Mouse (Mus musculus) left cerebral cortex, adult 11 months (tissue): ENCODE data around the gene Gm11214.

Source experiments
- DNase-seq: peaks from one replicate; pipeline ENCODE4 v3.0.0; 2022; ENCODE audit warnings: low spot score

Gene Gm11214

GRCm38 (mm10) chr4:63661426-63661825 lies 1.8 kb downstream of the Gm11214 start:
- no peak for DNase-seq

GRCm38 (mm10) chr4:63659775-63660174 lies 3.4 kb downstream of the Gm11214 start:
- DNase-seq, result no peak

GRCm38 (mm10) chr4:63659086-63659485 lies 4.1 kb downstream of the Gm11214 start:
- no peak for DNase-seq

GRCm38 (mm10) chr4:63654381-63654780 lies 8.8 kb downstream of the Gm11214 start:
- DNase-seq, result no peak

GRCm38 (mm10) chr4:63643956-63644726 lies 19.0 kb downstream of the Gm11214 start:
- DNase-seq, result no peak

- no peak for DNase-seq
Observed at GRCm38 (mm10) chr4:63639842-63640241, 23.3 kb downstream of the Gm11214 start.

GRCm38 (mm10) chr4:63638603-63639002 lies 24.6 kb downstream of the Gm11214 start:
- DNase-seq, result no peak

GRCm38 (mm10) chr4:63633181-63633580 lies 30.0 kb downstream of the Gm11214 start:
- no peak for DNase-seq

GRCm38 (mm10) chr4:63627111-63627510 lies 36.1 kb downstream of the Gm11214 start:
- DNase-seq, result no peak

- no peak for DNase-seq
Observed at GRCm38 (mm10) chr4:63625563-63626080, 37.6 kb downstream of the Gm11214 start.

GRCm38 (mm10) chr4:63622378-63622835 lies 40.8 kb downstream of the Gm11214 start, which contains the start of gene Tex48:
TSS of gene Tex48 (minus strand) at chr4:63622428.
- DNase-seq, result no peak

- no peak for DNase-seq
Observed at GRCm38 (mm10) chr4:63621861-63622260, 41.3 kb downstream of the Gm11214 start.
